Mouse (Mus musculus): Measurements from ENCODE around the gene Tns3.
A peak's percentile ranks its signal among the peaks of the same experiment; 100 is the strongest.

- TF ChIP-seq FOSL1 (IDR thresholded peaks at IDR 0.05; ENCODE audit: insufficient read depth, low read length, poor library complexity, severe bottlenecking) = peak; percentile 97
- no peak for TF ChIP-seq MAX (IDR thresholded peaks at IDR 0.05)
- no peak for TF ChIP-seq MYOD1 (IDR thresholded peaks at IDR 0.05; ENCODE audit: control insufficient read depth, insufficient read length, low read depth)
Observed at GRCm38 (mm10) chr11:8705156-8705555, 40.8 kb upstream of the Tns3 start.

Measured in C2C12 (cell line).